Mouse (Mus musculus) midbrain, embryonic 13.5 days (tissue): ENCODE measurements at regions not wholly inside any gene's neighbourhood (a gene's known extent, or its start where the extent isn't known, plus 50 kb on each side); places are given as distances from the start of the nearest gene placed in this dataset.
A peak's percentile ranks its signal among the peaks of the same experiment; 100 is the strongest.

Source experiments
- ATAC-seq: fragments of 200-750 bp; cut with Nextera tagmentation; 2 replicates; pipeline ENCODE4 v1.8.0; 2017; ENCODE audit warnings: mild to moderate bottlenecking, moderate TSS enrichment, moderate library complexity
- H3K27ac ChIP-seq: fragments of 300-500 bp; sonication (generic); 2 replicates; pipeline ENCODE4 v1.5.1; 2015; ENCODE audit warnings: inconsistent platforms, mild to moderate bottlenecking, moderate library complexity
- H3K27me3 ChIP-seq: fragments of 300-500 bp; sonication (generic); 2 replicates; pipeline ENCODE4 v1.6.1; 2015; ENCODE audit warnings: mild to moderate bottlenecking, inconsistent platforms
- H3K36me3 ChIP-seq: fragments of 300-500 bp; sonication (generic); 2 replicates; pipeline ENCODE4 v1.6.1; 2015; ENCODE audit warnings: mild to moderate bottlenecking, inconsistent platforms
- H3K4me1 ChIP-seq: fragments of 300-500 bp; sonication (generic); replicated peaks from 2 replicates; pipeline ENCODE4 v1.6.1; 2015; ENCODE audit warnings: inconsistent platforms
- H3K4me2 ChIP-seq: fragments of 300-500 bp; sonication (generic); replicated peaks from 2 replicates; pipeline ENCODE4 v1.6.1; 2015; ENCODE audit warnings: moderate library complexity, mild to moderate bottlenecking, inconsistent platforms
- H3K4me3 ChIP-seq: fragments of 300-500 bp; sonication (generic); replicated peaks from 2 replicates; pipeline ENCODE4 v1.5.1; 2015; ENCODE audit warnings: mild to moderate bottlenecking, inconsistent platforms
- H3K9ac ChIP-seq: fragments of 300-500 bp; sonication (generic); replicated peaks from 2 replicates; pipeline ENCODE4 v1.6.1; 2015; ENCODE audit warnings: mild to moderate bottlenecking, inconsistent platforms
- H3K9me3 ChIP-seq: fragments of 300-500 bp; sonication (generic); 2 replicates; pipeline ENCODE4 v1.6.1; 2016; ENCODE audit warnings: mild to moderate bottlenecking, inconsistent platforms
- WGBS: fragments of 180-500 bp; shearing (Covaris S2); methylation state at CpG from one replicate; pipeline ENCODE4 v1.1.7; 2015; 5-methylcytosine and 5-hydroxymethylcytosine counted together

- Histone ChIP-seq H3K27ac (no peak overlapping the region), H3K27me3 (no peaks in the 10 kb centered on the region), H3K4me2 (no peak overlapping the region), H3K9me3 (no peaks in the 10 kb centered on the region), H3K4me3 (no peak overlapping the region), H3K4me1 (no peaks in the 10 kb centered on the region), H3K9ac (no peak overlapping the region), H3K36me3 (no peaks in the 10 kb centered on the region)
- ATAC-seq, result no peak
- 82% methylated on average over 1 of the region's 1 CpGs for WGBS
These were observed 84.9 kb upstream of the Phlpp1 start for GRCm38 (mm10) chr1:106086687-106087086.

- Histone ChIP-seq H3K9me3 (no peaks in the 10 kb centered on the region), H3K4me3 (no peak overlapping the region), H3K4me1 (peaks cover 6% of the 10 kb centered on the region), H3K9ac (no peak overlapping the region), H3K36me3 (no peaks in the 10 kb centered on the region), H3K27ac (no peak overlapping the region), H3K27me3 (no peaks in the 10 kb centered on the region), H3K4me2 (no peak overlapping the region)
- ATAC-seq, result no peak
- 86% methylated on average over 3 of the region's 3 CpGs for WGBS
These were observed 78.5 kb upstream of the Phlpp1 start for GRCm38 (mm10) chr1:106092909-106093557.

GRCm38 (mm10) chr1:106093813-106094212 is 77.7 kb upstream of the Phlpp1 start:
- H3K27me3 ChIP-seq, result no peaks in the 10 kb centered on the region
- H3K4me3 ChIP-seq, result no peak overlapping the region
- H3K4me1 ChIP-seq, result peaks cover 6% of the 10 kb centered on the region
- H3K9me3 ChIP-seq, result no peaks in the 10 kb centered on the region
- no peak overlapping the region for H3K9ac ChIP-seq
- H3K4me2 ChIP-seq, result no peak overlapping the region
- no peak overlapping the region for H3K27ac ChIP-seq
- ATAC-seq, result no peak
- no peaks in the 10 kb centered on the region for H3K36me3 ChIP-seq
- 88% methylated on average over 4 of the region's 4 CpGs for WGBS

GRCm38 (mm10) chr1:106096324-106096723 is 75.2 kb upstream of the Phlpp1 start:
- Histone ChIP-seq H3K9me3 (no peaks in the 10 kb centered on the region), H3K36me3 (no peaks in the 10 kb centered on the region), H3K27ac (no peak overlapping the region), H3K9ac (no peak overlapping the region), H3K4me1 (peaks cover 6% of the 10 kb centered on the region), H3K4me3 (no peak overlapping the region), H3K27me3 (no peaks in the 10 kb centered on the region), H3K4me2 (no peak overlapping the region)
- peak; percentile 75; the same call in 1 of the 2 replicates for ATAC-seq
- 25% methylated on average over 4 of the region's 4 CpGs for WGBS

- H3K36me3 ChIP-seq, result no peaks in the 10 kb centered on the region
- H3K4me2 ChIP-seq, result no peak overlapping the region
- ATAC-seq, result no peak
- H3K9ac ChIP-seq, result no peak overlapping the region
- H3K9me3 ChIP-seq, result no peaks in the 10 kb centered on the region
- peaks cover 6% of the 10 kb centered on the region for H3K4me1 ChIP-seq
- H3K27me3 ChIP-seq, result no peaks in the 10 kb centered on the region
- WGBS, result 98% methylated on average over 4 of the region's 4 CpGs
- no peak overlapping the region for H3K4me3 ChIP-seq
- no peak overlapping the region for H3K27ac ChIP-seq
These were observed 74.4 kb upstream of the Phlpp1 start for GRCm38 (mm10) chr1:106097177-106097576.

- peaks cover 6% of the 10 kb centered on the region for H3K4me1 ChIP-seq
- WGBS, result 89% methylated on average over 3 of the region's 3 CpGs
- H3K9me3 ChIP-seq, result no peaks in the 10 kb centered on the region
- ATAC-seq, result no peak
- no peak overlapping the region for H3K27ac ChIP-seq
- no peak overlapping the region for H3K4me2 ChIP-seq
- H3K36me3 ChIP-seq, result no peaks in the 10 kb centered on the region
- H3K9ac ChIP-seq, result no peak overlapping the region
- no peaks in the 10 kb centered on the region for H3K27me3 ChIP-seq
- H3K4me3 ChIP-seq, result no peak overlapping the region
These were observed 70.9 kb upstream of the Phlpp1 start for GRCm38 (mm10) chr1:106100611-106101010.

GRCm38 (mm10) chr1:106102537-106102936 is 69.0 kb upstream of the Phlpp1 start:
- no peak overlapping the region for H3K9ac ChIP-seq
- no peak overlapping the region for H3K27ac ChIP-seq
- no peak overlapping the region for H3K4me2 ChIP-seq
- WGBS, result 86% methylated on average over 5 of the region's 5 CpGs
- no peaks in the 10 kb centered on the region for H3K9me3 ChIP-seq
- no peak overlapping the region for H3K4me3 ChIP-seq
- no peaks in the 10 kb centered on the region for H3K36me3 ChIP-seq
- H3K4me1 ChIP-seq, result no peaks in the 10 kb centered on the region
- no peak for ATAC-seq
- H3K27me3 ChIP-seq, result no peaks in the 10 kb centered on the region

GRCm38 (mm10) chr1:106109081-106109480 is 62.5 kb upstream of the Phlpp1 start:
- no peaks in the 10 kb centered on the region for H3K9me3 ChIP-seq
- no peak overlapping the region for H3K9ac ChIP-seq
- H3K4me2 ChIP-seq, result no peak overlapping the region
- H3K4me1 ChIP-seq, result no peaks in the 10 kb centered on the region
- H3K36me3 ChIP-seq, result no peaks in the 10 kb centered on the region
- no peak overlapping the region for H3K27ac ChIP-seq
- no peak overlapping the region for H3K4me3 ChIP-seq
- 79% methylated on average over 5 of the region's 5 CpGs for WGBS
- ATAC-seq, result no peak
- no peaks in the 10 kb centered on the region for H3K27me3 ChIP-seq
